Mouse (Mus musculus) intestine, postnatal 0 days (tissue): ENCODE measurements around the gene Copa. TPM values are rescaled to one million over a fixed set of nuclear protein-coding genes. Genes with fewer than 3 reads are reported as not detected.
A peak's percentile ranks its signal among the peaks of the same experiment; 100 is the strongest.

Experiments used
- ATAC-seq: fragments of 200-750 bp; cut with Nextera tagmentation; 2 replicates; pipeline ENCODE4 v1.8.0; 2017; ENCODE audit warnings: mild to moderate bottlenecking, moderate TSS enrichment, moderate library complexity
- H3K27ac ChIP-seq: fragments of 300-500 bp; sonication (generic); 2 replicates; pipeline ENCODE4 v1.5.1; 2014; ENCODE audit warnings: mild to moderate bottlenecking, low read depth, low read length, moderate library complexity
- H3K27me3 ChIP-seq: fragments of 300-500 bp; sonication (generic); replicated peaks from 2 replicates; pipeline ENCODE4 v1.6.1; 2014; ENCODE audit warnings: low read length, mixed read lengths; ENCODE audit not compliant: control insufficient read depth, insufficient read depth
- H3K36me3 ChIP-seq: fragments of 300-500 bp; sonication (generic); 2 replicates; pipeline ENCODE4 v1.6.1; 2014; ENCODE audit warnings: mild to moderate bottlenecking, moderate library complexity; ENCODE audit not compliant: control insufficient read depth, insufficient read depth
- H3K4me1 ChIP-seq: fragments of 300-500 bp; sonication (generic); replicated peaks from 2 replicates; pipeline ENCODE4 v1.6.1; 2014; ENCODE audit warnings: antibody characterized with exemption, low read length, mixed read lengths; ENCODE audit not compliant: control insufficient read depth, insufficient read depth
- H3K4me2 ChIP-seq: fragments of 300-500 bp; sonication (generic); replicated peaks from 2 replicates; pipeline ENCODE4 v1.6.1; 2014; ENCODE audit warnings: low read depth, mild to moderate bottlenecking, moderate library complexity
- H3K4me3 ChIP-seq: fragments of 300-500 bp; sonication (generic); 2 replicates; pipeline ENCODE4 v1.5.1; 2014; ENCODE audit warnings: low read depth, low read length
- H3K9ac ChIP-seq: fragments of 300-500 bp; sonication (generic); 2 replicates; pipeline ENCODE4 v1.6.1; 2014; ENCODE audit warnings: mild to moderate bottlenecking, low read depth, low read length
- H3K9me3 ChIP-seq: fragments of 300-500 bp; sonication (generic); 2 replicates; pipeline ENCODE4 v1.6.1; 2016; ENCODE audit warnings: mixed run types; ENCODE audit not compliant: control insufficient read depth
- CTCF ChIP-seq: sonication (generic); IDR thresholded peaks from 2 replicates; pipeline ENCODE4 v1.5.1; 2016; ENCODE audit warnings: low read depth, mild to moderate bottlenecking, control low read depth, antibody characterized with exemption, moderate library complexity
- WGBS: fragments of 180-500 bp; shearing (Covaris S2); extraction: QIAGEN DNeasy Blood & Tissue Kit; methylation state at CpG from one replicate; pipeline ENCODE4 v1.1.7; 2014; 5-methylcytosine and 5-hydroxymethylcytosine counted together
- polyA plus RNA-seq: library from polyadenylated mRNA; unstranded; fragments of >200 nt; fragmentation: Nextera tagmentation; extraction: Ambion mirVana; gene quantifications from 2 replicates; pipeline ENCODE4 v1.2.1, GENCODE M21; 2015

The Copa gene
- polyA plus RNA-seq, 1 experiment from 2014 or later = 133 TPM

DNA sequence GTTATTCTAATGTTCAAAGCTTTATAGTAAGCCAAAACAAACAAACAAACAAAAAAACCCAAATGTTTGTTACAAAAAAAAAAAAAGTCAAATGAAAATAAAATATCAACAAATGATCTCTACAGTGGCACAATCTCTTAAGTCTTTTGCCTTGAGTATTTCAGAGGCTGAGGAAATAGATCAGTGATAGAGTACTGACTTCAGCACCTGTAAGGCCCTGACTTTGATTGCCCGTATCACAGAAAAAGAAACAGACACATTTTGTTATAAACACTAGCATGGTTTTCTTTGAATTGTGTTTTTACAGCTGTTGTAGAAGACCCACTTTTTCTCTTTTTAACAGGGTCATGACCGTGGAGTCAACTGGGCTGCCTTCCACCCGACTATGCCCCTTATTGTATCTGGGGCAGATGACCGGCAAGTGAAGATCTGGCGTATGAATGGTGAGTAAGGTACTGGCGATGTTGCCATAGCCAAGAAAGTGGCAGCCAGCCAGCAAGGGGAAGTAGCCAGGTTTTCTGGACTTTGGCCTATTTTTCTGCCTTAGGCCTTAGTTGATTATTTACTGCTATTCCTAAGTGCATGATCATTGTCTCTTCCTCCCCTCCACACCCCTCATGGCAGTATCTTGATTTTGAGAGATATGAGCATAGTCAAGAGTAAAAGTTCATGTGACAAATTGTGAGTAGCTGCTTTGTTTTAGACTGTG is 17.1 kb downstream of the Copa start:
- 30% methylated on average over 6 of the region's 6 CpGs for WGBS
- peak overlapping the region; percentile 54 for H3K27ac ChIP-seq
- no peak for TF ChIP-seq CTCF
- no peak overlapping the region for H3K9ac ChIP-seq
- H3K9me3 ChIP-seq = no peaks in the 10 kb centered on the region
- ATAC-seq = peak; percentile 89
- peaks cover 76% of the 10 kb centered on the region for H3K36me3 ChIP-seq
- H3K27me3 ChIP-seq = no peaks in the 10 kb centered on the region
- no peak overlapping the region; the same call in 1 of the 2 replicates for H3K4me2 ChIP-seq
- no peaks in the 10 kb centered on the region for H3K4me1 ChIP-seq
- no peak overlapping the region for H3K4me3 ChIP-seq

- Histone ChIP-seq H3K4me2 (no peak overlapping the region), H3K4me3 (no peak overlapping the region), H3K9me3 (no peaks in the 10 kb centered on the region), H3K27me3 (no peaks in the 10 kb centered on the region), H3K9ac (no peak overlapping the region), H3K27ac (no peak overlapping the region), H3K4me1 (no peaks in the 10 kb centered on the region), H3K36me3 (peaks cover 82% of the 10 kb centered on the region)
- TF ChIP-seq CTCF = no peak
- ATAC-seq = no peak
- WGBS = 80% methylated on average over 4 of the region's 4 CpGs
Measured at GRCm38 (mm10) chr1:172103619-172104018, 21.3 kb downstream of the Copa start.

- peaks cover 94% of the 10 kb centered on the region for H3K36me3 ChIP-seq
- no peak overlapping the region for H3K4me3 ChIP-seq
- H3K9ac ChIP-seq = no peak overlapping the region
- TF ChIP-seq CTCF = peak; percentile 52
- WGBS = 64% methylated on average over 11 of the region's 11 CpGs
- no peaks in the 10 kb centered on the region for H3K27me3 ChIP-seq
- no peaks in the 10 kb centered on the region for H3K9me3 ChIP-seq
- no peak overlapping the region for H3K27ac ChIP-seq
- no peak for ATAC-seq
- no peak overlapping the region for H3K4me2 ChIP-seq
- no peaks in the 10 kb centered on the region for H3K4me1 ChIP-seq
Measured at GRCm38 (mm10) chr1:172105101-172105500, 22.8 kb downstream of the Copa start.

DNA sequence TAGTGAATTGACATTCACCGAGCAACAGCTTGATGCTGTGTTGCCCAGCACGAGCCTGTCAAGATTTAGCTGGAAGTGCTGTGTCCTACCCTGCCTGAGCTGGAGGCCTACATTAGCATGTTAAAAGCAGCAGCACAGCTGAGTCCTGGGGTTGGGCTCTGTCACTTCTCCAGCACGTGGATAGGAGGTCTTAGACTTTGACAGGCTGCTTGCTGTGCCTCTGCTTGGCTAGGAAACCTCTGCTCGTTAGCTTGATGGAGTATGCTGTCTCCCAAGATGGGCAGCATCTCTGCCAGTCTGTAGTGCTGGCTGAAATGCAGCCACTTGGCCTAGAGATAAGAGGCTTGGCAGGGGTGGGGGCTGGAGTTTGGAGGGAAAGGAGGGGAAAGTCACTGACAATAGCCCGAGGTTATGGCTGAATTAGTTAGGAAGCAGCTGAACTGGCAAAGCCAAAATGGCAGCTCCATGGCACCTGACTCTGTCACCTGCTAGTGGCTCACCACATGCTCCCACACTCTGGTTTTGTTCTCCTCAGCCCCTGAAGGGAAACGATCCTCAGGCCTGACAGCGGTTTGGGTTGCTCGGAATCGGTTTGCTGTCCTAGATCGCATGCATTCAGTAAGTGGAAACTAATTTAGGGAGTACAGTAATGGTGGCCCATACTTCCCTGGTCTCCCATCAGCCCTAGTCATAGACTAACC is 25.6 kb downstream of the Copa start:
- 84% methylated on average over 10 of the region's 10 CpGs for WGBS
- no peaks in the 10 kb centered on the region for H3K27me3 ChIP-seq
- H3K4me1 ChIP-seq = no peaks in the 10 kb centered on the region
- peaks cover 94% of the 10 kb centered on the region for H3K36me3 ChIP-seq
- ATAC-seq = no peak
- H3K9ac ChIP-seq = no peak overlapping the region
- H3K9me3 ChIP-seq = no peaks in the 10 kb centered on the region
- H3K4me2 ChIP-seq = no peak overlapping the region
- no peak overlapping the region for H3K27ac ChIP-seq
- no peak overlapping the region for H3K4me3 ChIP-seq
- no peak for TF ChIP-seq CTCF

- TF ChIP-seq CTCF = no peak
- H3K4me3 ChIP-seq = no peak overlapping the region
- 90% methylated on average over 5 of the region's 5 CpGs for WGBS
- H3K27ac ChIP-seq = no peak overlapping the region
- H3K9ac ChIP-seq = no peak overlapping the region
- no peaks in the 10 kb centered on the region for H3K27me3 ChIP-seq
- no peaks in the 10 kb centered on the region for H3K9me3 ChIP-seq
- H3K4me1 ChIP-seq = no peaks in the 10 kb centered on the region
- no peak for ATAC-seq
- peaks cover 99% of the 10 kb centered on the region for H3K36me3 ChIP-seq
- no peak overlapping the region for H3K4me2 ChIP-seq
Measured at GRCm38 (mm10) chr1:172116948-172117347, 34.6 kb downstream of the Copa start.

DNA sequence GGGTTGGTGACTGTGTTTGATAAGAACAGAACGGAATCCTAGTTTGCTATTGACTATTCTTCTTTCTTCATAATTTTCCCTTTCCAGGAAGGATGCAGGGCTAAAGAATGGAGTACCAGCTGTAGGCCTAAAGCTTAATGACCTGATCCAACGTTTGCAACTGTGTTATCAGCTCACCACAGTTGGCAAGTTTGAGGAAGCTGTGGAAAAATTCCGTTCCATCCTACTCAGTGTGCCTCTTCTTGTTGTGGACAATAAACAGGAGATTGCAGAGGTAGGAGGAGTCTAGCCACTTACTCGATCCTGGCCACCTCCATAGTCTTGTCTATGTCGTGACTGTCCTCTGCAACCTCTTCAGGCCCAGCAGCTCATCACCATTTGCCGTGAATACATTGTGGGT is 36.8 kb downstream of the Copa start:
- Histone ChIP-seq H3K9ac (no peak overlapping the region), H3K4me1 (no peaks in the 10 kb centered on the region), H3K36me3 (peaks cover 96% of the 10 kb centered on the region), H3K27me3 (no peaks in the 10 kb centered on the region), H3K9me3 (no peaks in the 10 kb centered on the region), H3K4me3 (no peak overlapping the region), H3K4me2 (no peak overlapping the region), H3K27ac (no peak overlapping the region)
- 66% methylated on average over 6 of the region's 6 CpGs for WGBS
- ATAC-seq = no peak
- no peak for TF ChIP-seq CTCF
